Mouse (Mus musculus) C2C12 (cell line): ENCODE measurements around the gene Pcna.

Experiments used
- CTCF ChIP-seq: IDR thresholded peaks from one replicate; pipeline ENCODE4 v1.5.1; 2011; ENCODE audit not compliant: control insufficient read depth, insufficient read depth, insufficient read length
- MAX ChIP-seq: IDR thresholded peaks from one replicate; pipeline ENCODE4 v1.6.1; 2011; ENCODE audit warnings: mild to moderate bottlenecking, control low read depth
- MYOD1 ChIP-seq: IDR thresholded peaks from one replicate; pipeline ENCODE4 v1.6.1; 2011; ENCODE audit warnings: low read depth; ENCODE audit not compliant: control insufficient read depth, insufficient read length
- USF1 ChIP-seq: IDR thresholded peaks from one replicate; pipeline ENCODE4 v1.6.1; 2011; ENCODE audit warnings: low read depth, mild to moderate bottlenecking, control low read depth, moderate library complexity

DNA sequence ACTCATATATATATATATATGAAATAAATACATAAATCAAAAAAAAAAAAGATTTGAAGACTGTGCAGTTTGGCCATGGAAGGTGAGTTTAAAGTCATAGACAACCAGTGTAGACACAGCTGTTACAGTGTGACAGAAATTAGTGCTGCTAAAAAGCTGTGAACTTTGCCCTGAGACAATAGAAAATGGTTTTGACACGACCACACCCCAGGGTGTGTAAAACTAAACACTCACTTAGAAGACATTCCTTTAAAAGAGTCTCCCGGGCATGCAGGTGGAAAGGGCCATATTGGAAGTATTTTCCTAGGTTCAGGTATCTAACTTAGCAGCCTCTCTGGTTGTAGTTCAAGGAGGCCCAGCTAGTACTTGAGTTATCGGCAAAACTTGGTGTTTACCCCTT lies 49.9 kb downstream of the Pcna start:
- TF ChIP-seq CTCF = no peak
- TF ChIP-seq MYOD1 = no peak
- TF ChIP-seq MAX = no peak
- no peak for TF ChIP-seq USF1
